11 mouse cellular contexts compared by ENCODE assay signal in the genomic region with DNA sequence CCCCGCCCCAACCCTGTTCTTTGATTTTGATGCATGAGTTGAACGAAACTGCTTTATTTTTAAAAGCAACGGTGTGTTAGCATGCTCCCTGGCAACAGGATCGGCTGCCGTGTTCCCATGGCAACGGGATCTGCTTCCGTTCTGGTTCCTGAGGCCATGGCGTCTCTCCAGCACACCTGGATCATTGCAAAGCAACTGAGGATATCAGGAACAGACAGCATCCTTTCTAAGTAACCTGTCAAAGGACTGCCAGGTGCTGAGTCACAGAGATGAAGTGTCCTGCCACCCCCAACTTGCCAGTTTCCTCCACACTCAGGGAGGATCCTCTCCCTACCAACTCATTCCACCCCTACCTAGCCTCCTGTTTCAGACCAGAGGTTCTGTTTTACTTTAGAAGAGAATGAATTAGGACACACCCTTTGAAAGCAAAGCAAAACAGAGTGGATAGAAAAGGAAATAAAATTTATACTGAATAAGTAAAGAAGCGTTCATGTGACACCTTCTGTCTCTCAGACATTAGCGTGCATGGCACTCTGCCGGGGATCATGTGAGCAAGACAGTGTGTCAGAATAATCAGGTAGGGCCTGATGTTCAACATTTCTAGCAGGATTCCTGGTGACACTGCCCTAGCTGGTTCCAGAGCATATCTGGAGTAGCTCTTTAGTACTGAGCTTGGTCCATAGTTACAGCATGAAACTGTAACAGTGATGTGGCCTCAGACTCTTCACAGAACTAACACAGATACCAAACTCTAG. TPM values are rescaled to one million over a fixed set of nuclear protein-coding genes. Genes with fewer than 3 reads are reported as not detected.
DNase-seq lines count a peak whose midpoint lies in the region; TF ChIP-seq lines count a peak whose summit lies in the region.
"Had no signal": no experiment of that assay in that cellular context is flagged by ENCODE, and none has a peak within 500 bp of the region (broad histone marks: within the 10 kb centered on the region; RNA-seq: fewer than 3 reads in every experiment).

No protein-coding gene starts in this region.

- intact Hi-C loops in left cerebral cortex, adult 2 months (cut with DNase I) = no loop called here

- no peak overlapping the region for H3K4me3 ChIP-seq in embryonic fibroblast, embryonic 13.5 days (ENCODE audit: insufficient read depth, low read length)
- no peak overlapping the region for H3K4me3 ChIP-seq in left cerebral cortex, adult 2 months
- H3K4me3 ChIP-seq: erythroblast, embryonic 14.5 days; heart, embryonic 15.5 days had no signal

- H3K27ac ChIP-seq in embryonic fibroblast, embryonic 13.5 days (ENCODE audit: insufficient read depth, low read length) = peak overlapping the region; percentile 8; the same call in 1 of the 2 replicates
- peak overlapping the region; percentile 13; the same call in 1 of the 2 replicates for H3K27ac ChIP-seq in left cerebral cortex, adult 2 months
- H3K27ac ChIP-seq: heart, embryonic 15.5 days had no signal

- TF ChIP-seq POLR2A in embryonic fibroblast, embryonic 13.5 days (IDR thresholded peaks at IDR 0.05; ENCODE audit: low read depth, low read length) = no peak

- peak; percentile 60 for DNase-seq in layer of hippocampus, adult 11-12 months (ENCODE audit: low spot score)
- DNase-seq in layer of hippocampus, adult 9-10 months (ENCODE audit: low spot score) = no peak
- DNase-seq in left cerebral cortex, adult 2 months (ENCODE audit: extremely low spot score in 1 of 2, low spot score in 2 of 2) = peak; percentile 61 to 69
- DNase-seq in right cerebral cortex, postnatal 4 days = peak; percentile 75
- DNase-seq in embryo, embryonic 11 days = no peak
- DNase-seq in kidney, adult 8-10 months = no peak
- no peak for DNase-seq in cerebellum, adult 18-20 months
- DNase-seq: liver had no signal

- no peak for TF ChIP-seq CTCF in embryonic fibroblast, embryonic 13.5 days (IDR thresholded peaks at IDR 0.05; ENCODE audit: borderline replicate concordance, insufficient read depth, low read length)
- no peak for TF ChIP-seq CTCF in left cerebral cortex, adult 2 months (IDR thresholded peaks at IDR 0.05)

- H3K4me1 ChIP-seq in embryonic fibroblast, embryonic 13.5 days (ENCODE audit: control insufficient read depth, insufficient read depth, low read length) = no peaks in the 10 kb centered on the region
- H3K4me1 ChIP-seq: heart, embryonic 15.5 days had no signal

RNA-seq across cellular contexts. Expression of a gene that starts 11.3 kb away (rescaled TPM):
- polyA plus RNA-seq in embryonic fibroblast, embryonic 13.5 days (2011; ENCODE audit: insufficient read length, low read depth, missing spikeins) = 11.0 and 11.4 TPM in 2 replicates
- total RNA-seq in left cerebral cortex, adult 2 months (2021) = 100 to 1,000 TPM; 214 to 217 TPM

Comparison
In these comparisons a context has a peak if more than half of its experiments do, and no peak if none do; other contexts are left out.
1. DNase-seq: peak in layer of hippocampus, adult 11-12 months (single experiment), left cerebral cortex, adult 2 months (2 of 2) and right cerebral cortex, postnatal 4 days (single experiment); none in layer of hippocampus, adult 9-10 months (single experiment), embryo, embryonic 11 days (single experiment), kidney, adult 8-10 months (0 of 2) and cerebellum, adult 18-20 months (0 of 2).